Mouse (Mus musculus): ENCODE data around the gene Ogdhl.
"Not testable (repeated sequence)": the region's sequence is repeated elsewhere in the genome, so short reads cannot be mapped to it uniquely, and the experiment has no call there.

DNA sequence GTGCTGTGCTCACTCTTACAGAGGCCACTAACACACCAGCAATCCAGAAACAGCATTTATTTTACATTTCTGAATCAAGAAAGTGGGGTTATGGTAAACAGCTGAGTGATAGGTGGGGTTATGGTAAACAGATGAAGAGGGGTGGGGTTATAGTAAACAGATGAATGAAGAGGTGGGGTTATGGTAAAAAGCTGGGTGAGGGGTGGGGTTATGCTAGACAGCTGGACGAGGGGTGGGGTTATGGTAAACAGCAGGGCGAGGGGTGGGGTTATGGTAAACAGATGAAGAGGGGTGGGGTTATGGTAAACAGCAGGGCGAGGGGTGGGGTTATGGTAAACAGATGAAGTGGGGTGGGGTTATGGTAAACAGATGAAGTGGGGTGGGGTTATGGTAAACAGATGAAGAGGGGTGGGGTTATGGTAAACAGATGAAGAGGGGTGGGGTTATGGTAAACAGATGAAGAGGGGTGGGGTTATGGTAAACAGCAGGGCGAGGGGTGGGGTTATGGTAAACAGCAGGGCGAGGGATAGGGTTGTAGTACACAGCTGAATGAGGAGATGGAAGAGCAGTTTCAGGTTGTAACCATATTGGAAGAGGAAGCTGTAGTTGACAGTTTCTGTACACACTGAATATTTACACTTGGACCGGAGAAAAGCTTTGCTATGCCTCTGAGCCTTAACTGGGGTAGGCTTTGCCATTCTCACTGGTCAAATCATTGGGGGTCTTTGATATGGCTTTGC lies 29.5 kb downstream of the Ogdhl start:
- not testable (repeated sequence) for TF ChIP-seq CTCF (IDR thresholded peaks at IDR 0.05; ENCODE audit: control insufficient read depth, insufficient read depth, low read length); POLR2A (IDR thresholded peaks at IDR 0.05; ENCODE audit: borderline replicate concordance, control insufficient read depth, low read depth, low read length)

Data from bone marrow, adult 2 months (tissue).